Mouse (Mus musculus) urinary bladder, postnatal 10 days (tissue): ENCODE measurements around the gene Chst13.

Experiments used
- DNase-seq: peaks from one replicate; pipeline ENCODE4 v3.0.0; 2022; ENCODE audit warnings: low spot score

The Chst13 gene

DNA sequence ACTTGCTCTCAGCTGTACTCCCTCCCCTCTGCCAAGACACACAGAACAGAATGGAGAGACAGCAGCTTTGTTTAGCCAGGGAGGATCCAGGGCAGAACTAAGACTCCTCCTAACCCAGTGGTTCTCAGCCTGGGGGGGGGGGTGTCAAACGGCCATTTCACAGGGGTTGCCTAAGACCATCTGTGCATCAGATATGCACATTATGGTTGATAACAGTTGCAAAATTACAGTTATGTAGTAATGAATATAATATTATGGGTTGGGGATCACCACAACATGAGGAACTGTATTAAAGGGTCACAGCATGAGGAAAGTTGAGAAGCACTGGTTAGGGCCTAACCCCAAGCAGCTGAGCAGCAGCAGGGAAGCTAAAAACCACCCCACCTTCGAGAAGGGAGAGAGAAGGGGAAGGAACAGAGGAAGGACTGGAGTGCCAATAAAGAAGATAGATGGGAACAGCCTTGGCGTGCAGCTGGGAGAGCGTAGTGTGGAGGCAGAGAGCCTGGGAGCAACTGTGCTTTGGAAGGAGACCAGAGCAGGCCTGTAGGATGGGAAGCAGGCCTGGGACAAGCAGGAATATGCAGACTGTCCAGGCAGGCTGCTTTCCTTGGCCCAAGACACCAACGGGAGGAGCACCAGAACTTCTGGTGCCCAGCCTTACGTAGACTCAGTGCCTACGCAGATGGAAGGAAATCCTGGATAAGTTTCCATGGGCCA, 5.4 kb downstream of the Chst13 start:
- DNase-seq, result no peak

DNA sequence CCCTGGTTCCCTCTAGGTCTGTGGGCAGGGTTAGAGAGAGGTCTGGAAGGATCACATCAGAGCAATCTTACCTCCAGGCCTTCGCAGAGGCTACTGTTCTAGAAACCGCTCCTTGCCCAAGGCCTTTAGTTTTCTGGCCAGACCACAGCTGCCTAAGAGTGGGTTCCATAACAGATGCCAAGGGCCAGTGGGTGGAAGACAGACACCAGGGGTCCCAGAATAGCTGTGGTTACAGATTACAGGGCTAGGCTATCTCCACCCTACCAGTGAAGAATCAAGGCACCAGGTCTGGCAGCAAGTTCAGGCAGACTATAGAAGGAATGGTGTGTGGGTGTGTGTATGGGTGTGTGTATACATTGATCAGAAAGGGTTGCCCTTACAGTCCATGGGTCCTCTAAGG, 6.0 kb downstream of the Chst13 start:
- no peak for DNase-seq

DNA sequence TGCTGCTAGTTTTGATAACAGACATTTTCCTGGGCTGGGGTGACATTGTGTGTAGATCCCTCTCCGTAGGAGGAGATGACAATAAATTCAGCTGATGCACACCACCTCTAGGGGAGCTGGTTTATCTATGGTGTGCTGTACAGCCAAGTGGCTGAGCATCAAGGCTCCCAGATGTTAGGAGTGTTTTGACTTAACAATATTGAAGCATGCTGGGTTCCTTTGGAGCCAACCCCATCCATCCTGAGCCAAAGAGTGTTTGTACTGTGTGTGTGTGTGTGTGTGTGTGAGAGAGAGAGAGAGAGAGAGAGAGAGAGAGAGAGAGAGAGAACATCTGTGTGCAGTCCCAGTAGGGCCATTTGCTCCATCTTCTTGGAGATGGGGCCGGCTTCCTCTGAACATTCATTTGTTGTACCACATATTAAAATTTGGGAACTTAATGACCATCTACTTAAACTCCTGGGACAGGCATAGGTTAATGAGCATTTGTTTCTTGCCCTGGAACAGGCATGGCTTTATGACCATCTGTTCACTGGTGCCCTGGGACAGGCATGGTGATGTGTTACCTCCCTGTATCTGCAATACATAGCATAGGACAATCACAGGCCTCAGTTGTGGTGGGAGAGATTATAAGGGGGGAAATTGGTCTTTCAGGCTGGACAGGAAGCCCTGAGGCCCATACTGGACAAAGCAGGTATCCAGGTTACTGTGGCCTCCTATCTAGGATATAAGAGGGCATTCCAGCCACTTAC, 7.3 kb downstream of the Chst13 start:
- DNase-seq, result no peak

DNA sequence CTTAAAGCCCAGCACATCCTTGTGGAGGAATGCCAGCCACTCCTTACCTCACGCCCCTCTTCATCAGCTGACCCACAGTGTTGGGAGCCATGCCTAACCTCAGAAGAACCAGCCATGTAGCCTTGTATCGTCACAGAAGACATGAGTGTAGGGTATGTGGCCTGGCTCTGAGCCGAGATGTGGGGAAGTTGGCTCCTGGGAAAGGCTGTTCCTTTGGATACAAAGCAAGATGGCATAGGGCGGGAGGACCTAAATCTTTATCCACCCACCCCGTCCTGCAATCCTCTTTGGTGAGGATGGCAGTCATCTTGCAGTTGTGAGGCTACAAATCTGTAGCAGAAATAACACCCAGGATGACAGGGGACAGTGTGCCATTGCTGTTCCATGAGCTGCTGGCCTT, 9.0 kb downstream of the Chst13 start:
- no peak for DNase-seq

DNA sequence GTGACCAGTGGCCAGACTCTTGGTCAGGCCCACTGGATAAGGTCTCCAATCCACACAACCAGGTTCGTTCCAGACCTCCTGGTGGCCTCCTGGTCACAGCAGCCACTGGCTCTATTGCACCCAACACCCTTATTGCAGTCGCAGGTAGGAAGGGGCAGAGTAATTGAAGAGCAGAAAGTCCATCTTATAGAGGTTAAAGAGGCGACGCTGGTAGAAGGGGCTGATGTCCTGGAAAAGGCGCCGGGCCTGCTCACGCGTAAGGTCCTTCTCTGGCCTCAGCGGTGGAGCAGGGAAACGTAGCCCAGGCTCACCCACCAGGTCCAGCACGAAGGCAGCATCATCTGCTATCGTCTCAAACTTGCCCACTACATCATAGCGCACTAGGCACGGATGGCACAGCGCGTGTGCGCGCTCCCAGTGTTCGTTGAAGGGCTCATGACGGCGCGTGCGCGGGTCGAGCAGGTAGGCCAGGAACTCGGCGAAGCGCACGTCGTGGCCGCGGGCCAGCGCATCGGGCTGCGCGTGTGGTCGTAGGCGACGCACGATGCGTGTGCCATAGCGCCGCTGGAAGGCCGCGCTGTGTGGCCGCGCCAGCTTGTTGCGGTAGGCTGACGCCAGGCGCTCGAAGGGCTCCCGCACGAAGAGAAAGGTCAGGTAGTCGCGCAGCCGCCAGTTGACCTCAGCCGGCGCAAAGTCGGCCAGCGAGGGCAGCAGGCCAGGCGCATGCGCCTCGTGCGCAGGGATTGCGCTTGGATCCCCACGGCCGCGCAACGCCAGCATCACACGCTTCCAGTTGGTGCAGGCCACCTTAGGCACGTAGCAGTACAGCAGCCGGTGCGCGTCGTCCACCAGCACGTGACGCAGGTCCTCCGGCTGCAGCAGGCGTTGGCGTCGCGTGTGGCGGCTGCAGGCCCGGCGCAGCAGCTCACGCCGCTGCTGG, 15.9 kb downstream of the Chst13 start:
- DNase-seq, result no peak

DNA sequence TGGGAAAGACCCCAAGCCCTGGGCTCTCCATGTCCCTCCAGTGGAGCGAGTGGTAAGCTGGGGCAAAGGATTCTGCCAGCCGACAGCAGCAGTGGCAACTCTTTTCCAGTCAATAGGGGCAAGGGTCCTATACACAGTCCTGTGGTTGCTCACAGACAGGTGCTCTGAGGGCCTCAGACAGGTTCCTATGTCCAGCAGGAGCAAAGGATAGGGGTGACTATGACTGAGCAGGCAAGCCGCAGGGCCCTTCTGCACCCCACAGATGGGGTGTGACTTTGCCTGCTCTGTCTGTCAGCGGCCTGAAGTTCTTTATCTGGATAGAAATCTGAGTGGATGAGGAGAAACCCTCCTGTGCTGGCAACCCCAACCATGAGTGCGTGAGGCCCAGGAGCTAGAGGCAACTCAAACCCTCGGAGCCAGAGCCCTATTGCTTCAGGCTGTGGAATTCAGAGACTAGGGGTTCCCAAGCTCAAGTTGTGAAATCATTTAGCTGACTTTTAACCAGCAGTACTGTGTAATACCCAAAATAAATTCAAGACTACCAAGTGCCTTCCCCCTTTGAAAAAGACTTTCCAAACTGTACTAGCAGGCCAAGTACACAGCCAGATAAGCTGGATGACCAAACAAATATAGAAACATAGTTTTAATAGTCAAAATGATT, 18.5 kb downstream of the Chst13 start:
- DNase-seq, result no peak

DNA sequence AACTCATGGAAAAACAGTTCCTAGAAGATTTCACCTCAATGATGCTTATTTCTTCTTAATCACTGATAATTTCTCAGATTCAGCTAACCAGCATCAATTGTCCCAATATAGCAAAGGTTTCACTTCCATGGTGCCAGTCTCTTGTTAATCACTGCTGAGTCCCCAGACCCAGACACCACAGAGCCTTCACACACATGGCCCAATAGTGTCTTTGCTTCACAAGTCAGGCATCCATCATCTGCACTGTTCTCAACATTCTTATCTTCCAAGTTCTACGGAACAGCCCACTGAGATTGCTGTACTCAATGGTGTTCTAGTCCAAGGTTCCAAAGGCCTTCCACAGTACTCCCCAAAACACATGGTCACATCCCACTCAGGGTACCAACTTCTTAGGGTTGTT, 24.1 kb downstream of the Chst13 start, which contains the start of gene BC048671:
TSS of gene BC048671 (plus strand) at position 301 of the 400 bp plus-strand sequence.
- DNase-seq, result no peak

DNA sequence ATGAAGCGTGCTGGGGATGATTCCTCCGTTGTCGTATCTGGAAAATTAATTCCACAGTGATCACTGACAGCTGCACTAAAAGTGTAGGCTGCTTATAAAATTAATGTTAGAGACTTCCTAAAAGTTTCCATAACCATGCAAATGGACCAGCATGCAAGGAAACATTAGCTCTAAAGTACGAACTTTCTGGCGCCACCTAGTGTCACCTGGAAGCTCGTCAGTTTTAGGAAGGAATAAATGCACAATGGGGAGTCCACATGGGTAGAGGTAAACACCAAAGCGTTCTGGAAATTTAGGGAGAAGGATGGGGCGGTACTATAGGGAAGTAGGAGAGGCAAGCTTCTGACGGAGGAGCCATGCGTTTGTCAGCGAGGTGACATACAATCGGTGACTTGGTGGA, 36.7 kb downstream of the Chst13 start:
- DNase-seq, result no peak
